Mouse (Mus musculus): ENCODE data around the gene Xrcc4. TPM values are rescaled to one million over a fixed set of nuclear protein-coding genes. Genes with fewer than 3 reads are reported as not detected.

Gene Xrcc4
- polyA plus RNA-seq, 1 experiment: 6.0 TPM

DNA sequence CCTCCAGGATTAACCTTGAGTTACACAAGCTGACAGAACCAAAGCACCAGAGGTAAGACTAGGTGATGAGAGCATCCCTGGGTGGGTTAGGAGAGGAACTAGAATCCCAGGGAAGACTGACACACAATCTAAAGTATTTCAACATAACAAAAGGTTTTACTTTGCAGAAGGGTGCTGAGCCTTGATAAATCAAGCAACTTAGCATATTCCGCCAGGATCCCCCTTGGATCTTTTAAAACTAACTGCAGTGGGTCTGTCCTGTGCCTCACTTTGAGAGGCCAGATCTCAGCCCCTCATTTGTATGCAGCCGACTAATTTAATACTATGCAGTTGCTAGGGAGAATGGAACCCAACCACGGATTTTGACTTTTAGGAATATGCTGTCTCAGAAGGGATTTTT, 309.1 kb downstream of the Xrcc4 start:
- no peaks in the 10 kb centered on the region for H3K27me3 ChIP-seq (ENCODE audit: control insufficient read depth, insufficient read depth, insufficient read length)
- no peak for TF ChIP-seq FOSL1 (IDR thresholded peaks at IDR 0.05; ENCODE audit: insufficient read depth, low read length, poor library complexity, severe bottlenecking)
- no peak for TF ChIP-seq MYOD1 (IDR thresholded peaks at IDR 0.05; ENCODE audit: control insufficient read depth, insufficient read length, low read depth)
- TF ChIP-seq MYOG (IDR thresholded peaks at IDR 0.05; ENCODE audit: control insufficient read depth, extremely low read depth, insufficient read length): no peak
- no peak for TF ChIP-seq CTCF (IDR thresholded peaks at IDR 0.05; ENCODE audit: control insufficient read depth, insufficient read depth, insufficient read length)
- TF ChIP-seq USF1 (IDR thresholded peaks at IDR 0.05; ENCODE audit: low read depth): no peak
- TF ChIP-seq MAX (IDR thresholded peaks at IDR 0.05): no peak
- TF ChIP-seq CEBPB (IDR thresholded peaks at IDR 0.05; ENCODE audit: low read depth): no peak
- no peaks in the 10 kb centered on the region for H3K79me3 ChIP-seq (ENCODE audit: low read depth)
- H3ac ChIP-seq (ENCODE audit: control insufficient read depth, insufficient read length, low read depth): no peak overlapping the region
- no peak overlapping the region for H3K4me3 ChIP-seq (ENCODE audit: insufficient read depth, poor library complexity, severe bottlenecking)
- H3K79me2 ChIP-seq (ENCODE audit: control insufficient read depth, insufficient read depth): no peaks in the 10 kb centered on the region
- H3K36me3 ChIP-seq (ENCODE audit: control insufficient read depth, insufficient read depth): no peaks in the 10 kb centered on the region

DNA sequence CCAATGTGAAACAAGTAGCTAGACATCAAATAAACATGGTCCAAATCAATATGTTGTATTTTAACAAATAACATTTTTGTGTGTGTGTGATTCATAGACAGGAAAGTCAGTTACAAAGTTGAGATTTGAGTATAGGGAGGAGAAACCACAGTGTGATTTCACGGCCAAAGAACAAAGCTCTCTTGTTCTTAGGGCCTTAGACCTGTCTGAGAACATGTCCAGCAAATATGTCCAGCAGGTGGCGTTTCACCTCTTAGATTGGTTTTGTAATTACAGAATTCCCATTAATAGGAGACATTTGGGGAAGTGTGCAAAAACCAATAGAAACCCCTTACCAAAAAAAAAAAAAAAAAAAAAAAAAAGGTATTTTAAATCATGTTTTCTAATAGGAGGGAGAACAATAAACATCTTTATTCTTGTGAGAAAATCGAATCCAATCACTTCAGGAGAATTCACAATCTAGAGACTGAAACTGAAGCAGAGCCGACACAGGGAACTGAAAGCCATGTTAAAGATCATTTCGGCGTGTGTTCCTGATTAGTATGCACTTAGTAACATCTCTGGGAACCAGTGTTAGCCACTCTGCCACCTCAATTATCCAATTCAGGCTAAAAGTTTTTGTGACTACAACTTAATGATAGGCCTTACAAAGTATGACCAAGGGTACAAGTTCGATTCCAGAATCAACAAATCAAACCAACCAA, 310.0 kb downstream of the Xrcc4 start:
- TF ChIP-seq MYOD1 (IDR thresholded peaks at IDR 0.05; ENCODE audit: control insufficient read depth, insufficient read length, low read depth): no peak
- TF ChIP-seq MYOG (IDR thresholded peaks at IDR 0.05; ENCODE audit: control insufficient read depth, extremely low read depth, insufficient read length): no peak
- no peak for TF ChIP-seq USF1 (IDR thresholded peaks at IDR 0.05; ENCODE audit: low read depth)
- no peak for TF ChIP-seq MAX (IDR thresholded peaks at IDR 0.05)
- TF ChIP-seq CTCF (IDR thresholded peaks at IDR 0.05; ENCODE audit: control insufficient read depth, insufficient read depth, insufficient read length): no peak
- no peak for TF ChIP-seq FOSL1 (IDR thresholded peaks at IDR 0.05; ENCODE audit: insufficient read depth, low read length, poor library complexity, severe bottlenecking)
- TF ChIP-seq CEBPB (IDR thresholded peaks at IDR 0.05; ENCODE audit: low read depth): no peak
- Histone ChIP-seq H3K27me3 (ENCODE audit: control insufficient read depth, insufficient read depth, insufficient read length) (no peaks in the 10 kb centered on the region), H3K4me3 (ENCODE audit: insufficient read depth, poor library complexity, severe bottlenecking) (no peak overlapping the region), H3K79me2 (ENCODE audit: control insufficient read depth, insufficient read depth) (no peaks in the 10 kb centered on the region), H3K79me3 (ENCODE audit: low read depth) (no peaks in the 10 kb centered on the region), H3K36me3 (ENCODE audit: control insufficient read depth, insufficient read depth) (no peaks in the 10 kb centered on the region), H3ac (ENCODE audit: control insufficient read depth, insufficient read length, low read depth) (no peak overlapping the region)

DNA sequence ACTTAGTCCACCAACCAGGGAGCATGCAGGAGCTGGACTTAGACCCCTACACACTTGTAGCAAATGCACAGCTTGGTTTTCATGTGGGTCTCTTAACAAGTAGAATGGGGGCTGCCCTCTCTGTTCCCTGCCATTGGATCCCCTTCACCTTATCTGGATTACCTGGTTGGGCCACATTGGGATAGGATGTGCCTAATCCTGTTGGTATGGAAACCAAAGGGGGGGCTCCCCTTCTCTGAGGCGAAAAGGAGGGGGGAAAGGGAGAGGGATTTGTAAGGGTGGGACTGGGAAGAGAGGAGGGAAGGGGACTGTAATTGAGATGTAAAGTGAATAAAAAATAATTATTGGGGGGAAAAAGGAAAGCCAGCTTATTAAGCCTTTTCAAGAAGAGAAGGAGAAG, 311.6 kb downstream of the Xrcc4 start:
- H3ac ChIP-seq (ENCODE audit: control insufficient read depth, insufficient read length, low read depth): no peak overlapping the region
- H3K36me3 ChIP-seq (ENCODE audit: control insufficient read depth, insufficient read depth): no peaks in the 10 kb centered on the region
- H3K79me3 ChIP-seq (ENCODE audit: low read depth): no peaks in the 10 kb centered on the region
- H3K27me3 ChIP-seq (ENCODE audit: control insufficient read depth, insufficient read depth, insufficient read length): no peaks in the 10 kb centered on the region
- H3K79me2 ChIP-seq (ENCODE audit: control insufficient read depth, insufficient read depth): no peaks in the 10 kb centered on the region
- H3K4me3 ChIP-seq (ENCODE audit: insufficient read depth, poor library complexity, severe bottlenecking): no peak overlapping the region
- TF ChIP-seq MYOG (IDR thresholded peaks at IDR 0.05; ENCODE audit: control insufficient read depth, extremely low read depth, insufficient read length): no peak
- TF ChIP-seq MAX (IDR thresholded peaks at IDR 0.05): no peak
- no peak for TF ChIP-seq CEBPB (IDR thresholded peaks at IDR 0.05; ENCODE audit: low read depth)
- no peak for TF ChIP-seq CTCF (IDR thresholded peaks at IDR 0.05; ENCODE audit: control insufficient read depth, insufficient read depth, insufficient read length)
- TF ChIP-seq MYOD1 (IDR thresholded peaks at IDR 0.05; ENCODE audit: control insufficient read depth, insufficient read length, low read depth): no peak
- no peak for TF ChIP-seq USF1 (IDR thresholded peaks at IDR 0.05; ENCODE audit: low read depth)
- TF ChIP-seq FOSL1 (IDR thresholded peaks at IDR 0.05; ENCODE audit: insufficient read depth, low read length, poor library complexity, severe bottlenecking): no peak

DNA sequence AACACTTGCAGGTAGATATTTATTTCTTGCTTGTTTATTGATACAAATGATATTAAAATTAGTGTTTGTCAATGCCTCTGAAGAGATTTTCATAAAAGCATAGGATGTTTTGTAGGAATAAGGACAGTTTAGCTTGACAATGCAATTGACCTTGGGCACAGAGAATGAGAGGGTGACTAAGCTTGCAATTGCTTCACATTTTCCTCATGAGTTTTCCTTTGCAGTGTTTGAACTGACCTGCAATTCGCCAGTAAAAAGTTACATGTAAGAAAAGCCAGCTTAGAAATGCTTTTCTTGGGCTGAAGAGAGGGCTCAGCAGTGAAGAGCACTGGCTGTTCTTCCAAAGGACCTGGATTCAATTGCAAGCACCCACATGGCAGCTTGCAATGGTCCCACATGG, 312.3 kb downstream of the Xrcc4 start:
- H3K27me3 ChIP-seq (ENCODE audit: control insufficient read depth, insufficient read depth, insufficient read length): no peaks in the 10 kb centered on the region
- H3K79me3 ChIP-seq (ENCODE audit: low read depth): no peaks in the 10 kb centered on the region
- no peaks in the 10 kb centered on the region for H3K79me2 ChIP-seq (ENCODE audit: control insufficient read depth, insufficient read depth)
- TF ChIP-seq CTCF (IDR thresholded peaks at IDR 0.05; ENCODE audit: control insufficient read depth, insufficient read depth, insufficient read length) (no peak), MYOD1 (IDR thresholded peaks at IDR 0.05; ENCODE audit: control insufficient read depth, insufficient read length, low read depth) (no peak), CEBPB (IDR thresholded peaks at IDR 0.05; ENCODE audit: low read depth) (no peak), MYOG (IDR thresholded peaks at IDR 0.05; ENCODE audit: control insufficient read depth, extremely low read depth, insufficient read length) (no peak), MAX (IDR thresholded peaks at IDR 0.05) (no peak), FOSL1 (IDR thresholded peaks at IDR 0.05; ENCODE audit: insufficient read depth, low read length, poor library complexity, severe bottlenecking) (no peak)
- no peaks in the 10 kb centered on the region for H3K36me3 ChIP-seq (ENCODE audit: control insufficient read depth, insufficient read depth)
- H3ac ChIP-seq (ENCODE audit: control insufficient read depth, insufficient read length, low read depth): no peak overlapping the region
- no peak overlapping the region for H3K4me3 ChIP-seq (ENCODE audit: insufficient read depth, poor library complexity, severe bottlenecking)

DNA sequence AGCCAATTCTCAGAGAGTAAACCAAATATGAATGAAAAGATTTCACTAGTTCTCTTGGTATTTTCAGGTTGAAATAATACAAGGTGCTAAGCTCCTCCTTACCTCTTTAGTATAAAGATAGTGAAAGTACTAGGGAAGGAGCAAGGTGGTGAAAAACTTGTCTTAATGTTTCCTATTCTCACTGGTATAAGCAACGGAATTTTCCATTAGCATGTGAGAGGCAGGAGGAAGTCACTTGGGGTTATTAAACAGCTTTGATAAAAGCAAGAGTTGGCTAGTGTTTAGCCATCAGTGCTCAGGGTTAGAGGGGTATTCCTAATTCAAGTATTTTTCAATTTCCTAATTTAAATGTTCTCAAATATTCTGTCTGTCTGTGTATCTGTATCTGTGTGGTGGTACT, 322.9 kb downstream of the Xrcc4 start:
- Histone ChIP-seq H3K27me3 (ENCODE audit: control insufficient read depth, insufficient read depth, insufficient read length) (no peaks in the 10 kb centered on the region), H3K4me3 (ENCODE audit: insufficient read depth, poor library complexity, severe bottlenecking) (no peak overlapping the region), H3K79me2 (ENCODE audit: control insufficient read depth, insufficient read depth) (no peaks in the 10 kb centered on the region), H3K79me3 (ENCODE audit: low read depth) (no peaks in the 10 kb centered on the region), H3ac (ENCODE audit: control insufficient read depth, insufficient read length, low read depth) (no peak overlapping the region), H3K36me3 (ENCODE audit: control insufficient read depth, insufficient read depth) (no peaks in the 10 kb centered on the region)
- TF ChIP-seq CEBPB (IDR thresholded peaks at IDR 0.05; ENCODE audit: low read depth) (no peak), CTCF (IDR thresholded peaks at IDR 0.05; ENCODE audit: control insufficient read depth, insufficient read depth, insufficient read length) (no peak), MAX (IDR thresholded peaks at IDR 0.05) (no peak), USF1 (IDR thresholded peaks at IDR 0.05; ENCODE audit: low read depth) (no peak), FOSL1 (IDR thresholded peaks at IDR 0.05; ENCODE audit: insufficient read depth, low read length, poor library complexity, severe bottlenecking) (no peak), MYOG (IDR thresholded peaks at IDR 0.05; ENCODE audit: control insufficient read depth, extremely low read depth, insufficient read length) (no peak), MYOD1 (IDR thresholded peaks at IDR 0.05; ENCODE audit: control insufficient read depth, insufficient read length, low read depth) (no peak)

Measured in C2C12 (cell line).